Mouse (Mus musculus): ENCODE results near the gene Atp2a2. TPM values are rescaled to one million over a fixed set of nuclear protein-coding genes. Genes with fewer than 3 reads are reported as not detected.
A peak's percentile ranks its signal among the peaks of the same experiment; 100 is the strongest.

Atp2a2 gene
- total and polyA plus RNA-seq, 3 experiments = 61.6 to 158 (median 80.9) TPM

DNA sequence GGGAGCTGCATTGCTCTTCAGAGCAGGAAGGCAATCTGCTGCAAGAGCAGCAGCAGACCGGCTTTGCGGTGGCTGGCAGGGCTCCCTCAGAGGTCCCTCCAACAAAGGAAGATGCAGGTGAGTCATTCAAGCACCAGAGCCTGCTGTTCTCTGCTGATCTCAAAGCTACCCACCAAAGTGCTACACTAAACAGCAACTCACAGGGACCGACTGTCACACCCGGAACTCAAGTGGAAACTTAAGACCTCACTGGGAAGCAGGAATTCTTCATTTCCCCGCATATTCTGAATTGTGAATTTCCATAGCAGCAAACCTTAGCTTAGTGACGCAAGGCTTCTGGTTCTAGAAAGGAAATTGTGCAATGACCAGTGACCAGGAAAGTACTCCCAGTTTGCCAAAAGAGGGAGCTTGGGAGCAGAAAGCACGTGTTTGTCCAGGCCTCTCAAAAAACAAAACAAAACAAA is 45.3 kb upstream of the Atp2a2 start:
- Histone ChIP-seq H3K79me2 (replicated peaks; ENCODE audit: control insufficient read depth, extremely low read depth, insufficient read depth, poor library complexity, severe bottlenecking) (no peaks in the 10 kb centered on the region), H3K27me3 (replicated peaks) (no peaks in the 10 kb centered on the region), H3K36me3 (replicated peaks in 1 of 2; ENCODE audit: control insufficient read depth in 1 of 2, insufficient read depth in 1 of 2, low read length in 1 of 2) (no peaks in the 10 kb centered on the region), H3K27ac (ENCODE audit: insufficient read depth, low read depth) (no peak overlapping the region), H3K9ac (ENCODE audit: insufficient read depth, low read depth) (no peak overlapping the region), H3K4me3 (replicated peaks in 1 of 3; ENCODE audit: low read depth in 2 of 3, low read length in 2 of 3, poor library complexity in 1 of 3) (no peak overlapping the region), H3K4me1 (ENCODE audit: control insufficient read depth in 1 of 2, insufficient read depth in 2 of 2) (peaks cover 2 to 4% of the 10 kb centered on the region in 2 experiments; a peak in 3 of 4 replicates), H3K4me2 (ENCODE audit: insufficient read depth, low read depth, poor library complexity, severe bottlenecking) (no peak overlapping the region), H3K9me3 (replicated peaks; ENCODE audit: low read length) (no peaks in the 10 kb centered on the region)
- dilution Hi-C loops (cut with MboI; ENCODE audit: extremely low pct_ligation_motif_present, extremely low pct_unique_long_range_greater_than_20kb, low sequenced_read_pairs) = no loop called here
- in situ Hi-C loops (cut with MboI; ENCODE audit: low pct_ligation_motif_present, low pct_unique_long_range_greater_than_20kb, low sequenced_read_pairs) = no loop called here
- peak; percentile 8 for DNase-seq (ENCODE audit: extremely low read depth)
- TF ChIP-seq SMC3 (IDR thresholded peaks at IDR 0.05; ENCODE audit: low read depth, low read length) (peak; percentile 43), RCOR1 (conservative IDR thresholded peaks at IDR 0.05; ENCODE audit: low read depth, low read length) (no peak), TCF12 (IDR thresholded peaks at IDR 0.05; ENCODE audit: low read depth, low read length) (no peak), BHLHE40 (IDR thresholded peaks at IDR 0.05; ENCODE audit: low read depth, low read length) (peak; percentile 49; the same call in 1 of the 2 replicates), MAX (IDR thresholded peaks at IDR 0.05; ENCODE audit: low read length) (peak; percentile 86), CTCF (conservative IDR thresholded peaks at IDR 0.05 in 1 of 2, IDR thresholded peaks at IDR 0.05 in 1 of 2; ENCODE audit: low read depth in 2 of 2, low read length in 2 of 2) (peak in 1 of 2 experiments; percentile 51; a peak in 2 of 4 replicates), MYC (IDR thresholded peaks at IDR 0.05; ENCODE audit: low read depth, low read length) (peak; percentile 87)

- no peak overlapping the region for H3K4me2 ChIP-seq (ENCODE audit: insufficient read depth, low read depth, poor library complexity, severe bottlenecking)
- H3K9me3 ChIP-seq (replicated peaks; ENCODE audit: low read length) = no peaks in the 10 kb centered on the region
- H3K36me3 ChIP-seq (replicated peaks in 1 of 2; ENCODE audit: control insufficient read depth in 1 of 2, insufficient read depth in 1 of 2, low read length in 1 of 2) = no peaks in the 10 kb centered on the region
- H3K79me2 ChIP-seq (replicated peaks; ENCODE audit: control insufficient read depth, extremely low read depth, insufficient read depth, poor library complexity, severe bottlenecking) = no peaks in the 10 kb centered on the region
- DNase-seq (ENCODE audit: extremely low read depth) = no peak
- no peak overlapping the region for H3K4me3 ChIP-seq (replicated peaks in 1 of 3; ENCODE audit: low read depth in 2 of 3, low read length in 2 of 3, poor library complexity in 1 of 3)
- TF ChIP-seq ZKSCAN1 (IDR thresholded peaks at IDR 0.05; ENCODE audit: borderline replicate concordance, low read depth, low read length) = no peak
- no peak for TF ChIP-seq JUN (IDR thresholded peaks at IDR 0.05; ENCODE audit: insufficient read depth, low read depth, low read length)
- TF ChIP-seq POLR2AphosphoS2 (IDR thresholded peaks at IDR 0.05; ENCODE audit: low read depth, low read length) = no peak
- TF ChIP-seq ZNF384 (IDR thresholded peaks at IDR 0.05; ENCODE audit: low read depth, low read length) = no peak
- TF ChIP-seq MAZ (IDR thresholded peaks at IDR 0.05; ENCODE audit: low read depth, low read length) = no peak
- no peak for TF ChIP-seq ZMIZ1 (IDR thresholded peaks at IDR 0.05; ENCODE audit: low read depth, low read length)
- no peak for TF ChIP-seq E2F4 (IDR thresholded peaks at IDR 0.05; ENCODE audit: insufficient replicate concordance, low read depth, low read length)
- TF ChIP-seq UBTF (IDR thresholded peaks at IDR 0.05; ENCODE audit: low read depth, low read length) = no peak
- no peak for TF ChIP-seq MAX (IDR thresholded peaks at IDR 0.05; ENCODE audit: low read length)
- H3K4me1 ChIP-seq (ENCODE audit: control insufficient read depth in 1 of 2, insufficient read depth in 2 of 2) = no peaks in the 10 kb centered on the region
- H3K27ac ChIP-seq (ENCODE audit: insufficient read depth, low read depth) = no peak overlapping the region
- no peaks in the 10 kb centered on the region for H3K27me3 ChIP-seq (replicated peaks)
- in situ Hi-C loops (cut with MboI; ENCODE audit: low pct_ligation_motif_present, low pct_unique_long_range_greater_than_20kb, low sequenced_read_pairs) = no loop called here
- no peak overlapping the region for H3K9ac ChIP-seq (ENCODE audit: insufficient read depth, low read depth)
- dilution Hi-C loops (cut with MboI; ENCODE audit: extremely low pct_ligation_motif_present, extremely low pct_unique_long_range_greater_than_20kb, low sequenced_read_pairs) = no loop called here
Observed at GRCm38 (mm10) chr5:122543392-122543791, 41.4 kb upstream of the Atp2a2 start.

All from CH12.LX (cell line).